Mouse (Mus musculus) liver, postnatal 0 days (tissue): ENCODE measurements at regions not wholly inside any gene's neighbourhood (a gene's known extent, or its start where the extent isn't known, plus 50 kb on each side); places are given as distances from the start of the nearest gene placed in this dataset.
A peak's percentile ranks its signal among the peaks of the same experiment; 100 is the strongest.

Experiments used
- ATAC-seq: fragments of 200-750 bp; cut with Nextera tagmentation; 2 replicates; pipeline ENCODE4 v1.8.0; 2017; ENCODE audit warnings: mild to moderate bottlenecking, moderate library complexity
- DNase-seq: peaks from one replicate; pipeline ENCODE4 v3.0.0-alpha.2; 2016
- H3K27ac ChIP-seq: fragments of 300-500 bp; sonication (generic); 2 replicates; pipeline ENCODE4 v1.5.1; 2014; ENCODE audit warnings: antibody characterized with exemption, moderate library complexity, mild to moderate bottlenecking, low read depth
- H3K27me3 ChIP-seq: fragments of 300-500 bp; sonication (generic); 2 replicates; pipeline ENCODE4 v1.6.1; 2014; ENCODE audit warnings: low read length, control low read depth, mixed read lengths; ENCODE audit not compliant: insufficient read depth
- H3K36me3 ChIP-seq: fragments of 300-500 bp; sonication (generic); replicated peaks from 2 replicates; pipeline ENCODE4 v1.6.1; 2014; ENCODE audit warnings: mild to moderate bottlenecking, control low read depth, low read length, moderate library complexity, mixed read lengths; ENCODE audit not compliant: insufficient read depth
- H3K4me1 ChIP-seq: fragments of 300-500 bp; sonication (generic); 2 replicates; pipeline ENCODE4 v1.6.1; 2014; ENCODE audit warnings: antibody characterized with exemption, mild to moderate bottlenecking, control low read depth; ENCODE audit not compliant: insufficient read depth
- H3K4me2 ChIP-seq: fragments of 300-500 bp; sonication (generic); 2 replicates; pipeline ENCODE4 v1.6.1; 2014; ENCODE audit warnings: low read depth, mild to moderate bottlenecking, low read length, moderate library complexity, mixed read lengths
- H3K4me3 ChIP-seq: fragments of 300-500 bp; sonication (generic); 2 replicates; pipeline ENCODE4 v1.5.1; 2014; ENCODE audit warnings: low read depth, low read length
- H3K9ac ChIP-seq: fragments of 300-500 bp; sonication (generic); replicated peaks from 2 replicates; pipeline ENCODE4 v1.6.1; 2014; ENCODE audit warnings: mild to moderate bottlenecking, moderate library complexity
- H3K9me3 ChIP-seq: fragments of 300-500 bp; sonication (generic); 2 replicates; pipeline ENCODE4 v1.6.1; 2016; ENCODE audit warnings: mild to moderate bottlenecking, control low read depth, low read length, mixed read lengths
- CTCF ChIP-seq: sonication (generic); IDR thresholded peaks from 2 replicates; pipeline ENCODE4 v1.5.1; 2016; ENCODE audit warnings: antibody characterized with exemption, low read depth
- EP300 ChIP-seq: IDR thresholded peaks from 2 replicates; pipeline ENCODE4 v1.6.1; 2016; ENCODE audit warnings: antibody characterized with exemption, low read depth, mild to moderate bottlenecking
- WGBS: fragments of 180-500 bp; shearing (Covaris S2); extraction: QIAGEN DNeasy Blood & Tissue Kit; methylation state at CpG from one replicate; pipeline ENCODE4 v1.1.7; 2014; ENCODE audit not compliant: insufficient replicate concordance; 5-methylcytosine and 5-hydroxymethylcytosine counted together

- Histone ChIP-seq H3K9me3 (no peaks in the 10 kb centered on the region), H3K27ac (no peak overlapping the region), H3K4me2 (no peak overlapping the region), H3K4me3 (no peak overlapping the region), H3K36me3 (no peaks in the 10 kb centered on the region), H3K27me3 (no peaks in the 10 kb centered on the region), H3K9ac (no peak overlapping the region), H3K4me1 (no peaks in the 10 kb centered on the region)
- ATAC-seq, result no peak
- DNase-seq, result no peak
- WGBS, result 75% methylated on average over 2 of the region's 2 CpGs
- TF ChIP-seq EP300, result no peak
- no peak for TF ChIP-seq CTCF
These were observed 316.4 kb downstream of the Efnb2 start for GRCm38 (mm10) chr8:8344661-8345060.

- no peak overlapping the region for H3K27ac ChIP-seq
- H3K27me3 ChIP-seq, result no peaks in the 10 kb centered on the region
- no peak overlapping the region for H3K4me3 ChIP-seq
- ATAC-seq (no peak), DNase-seq (no peak)
- TF ChIP-seq EP300 (no peak), CTCF (no peak)
- H3K4me1 ChIP-seq, result no peaks in the 10 kb centered on the region
- H3K36me3 ChIP-seq, result no peaks in the 10 kb centered on the region
- no peak overlapping the region for H3K4me2 ChIP-seq
- no peak overlapping the region for H3K9ac ChIP-seq
- 55% methylated on average over 19 of the region's 19 CpGs for WGBS
- no peaks in the 10 kb centered on the region for H3K9me3 ChIP-seq
These were observed 325.6 kb downstream of the Efnb2 start for GRCm38 (mm10) chr8:8335256-8335972.

- ATAC-seq, result no peak
- Histone ChIP-seq H3K4me3 (0 out of 2 replicates have a peak overlapping the region, but pooled peaks have one; percentile 5), H3K27ac (no peak overlapping the region), H3K4me2 (peak overlapping the region; percentile 20), H3K27me3 (no peaks in the 10 kb centered on the region), H3K36me3 (no peaks in the 10 kb centered on the region), H3K9me3 (no peaks in the 10 kb centered on the region), H3K4me1 (no peaks in the 10 kb centered on the region), H3K9ac (no peak overlapping the region)
- no peak for TF ChIP-seq CTCF
- TF ChIP-seq EP300, result no peak
- no peak for DNase-seq
- WGBS, result 42% methylated on average over 7 of the region's 7 CpGs
These were observed 326.5 kb downstream of the Efnb2 start for GRCm38 (mm10) chr8:8334515-8334914.

- Histone ChIP-seq H3K27me3 (no peaks in the 10 kb centered on the region), H3K27ac (no peak overlapping the region), H3K4me3 (no peak overlapping the region), H3K4me1 (no peaks in the 10 kb centered on the region), H3K9me3 (no peaks in the 10 kb centered on the region), H3K9ac (no peak overlapping the region), H3K36me3 (no peaks in the 10 kb centered on the region), H3K4me2 (no peak overlapping the region)
- ATAC-seq (no peak), DNase-seq (no peak)
- no peak for TF ChIP-seq EP300
- no peak for TF ChIP-seq CTCF
- WGBS, result 56% methylated on average over 7 of the region's 7 CpGs
These were observed 329.8 kb downstream of the Efnb2 start for GRCm38 (mm10) chr8:8331249-8331648.

GRCm38 (mm10) chr8:8328010-8328666, 332.9 kb downstream of the Efnb2 start:
- 42% methylated on average over 7 of the region's 7 CpGs for WGBS
- Histone ChIP-seq H3K27me3 (no peaks in the 10 kb centered on the region), H3K9me3 (no peaks in the 10 kb centered on the region), H3K27ac (no peak overlapping the region), H3K9ac (no peak overlapping the region), H3K4me3 (no peak overlapping the region), H3K36me3 (no peaks in the 10 kb centered on the region), H3K4me1 (no peaks in the 10 kb centered on the region), H3K4me2 (no peak overlapping the region)
- TF ChIP-seq CTCF, result no peak
- no peak for TF ChIP-seq EP300
- DNase-seq (no peak), ATAC-seq (no peak)

GRCm38 (mm10) chr8:8326066-8326834, 334.8 kb downstream of the Efnb2 start:
- TF ChIP-seq CTCF, result no peak
- no peak for TF ChIP-seq EP300
- H3K4me3 ChIP-seq, result no peak overlapping the region
- H3K9me3 ChIP-seq, result no peaks in the 10 kb centered on the region
- H3K27me3 ChIP-seq, result no peaks in the 10 kb centered on the region
- ATAC-seq (no peak), DNase-seq (no peak)
- no peak overlapping the region for H3K4me2 ChIP-seq
- WGBS, result 52% methylated on average over 16 of the region's 16 CpGs
- H3K27ac ChIP-seq, result no peak overlapping the region
- H3K36me3 ChIP-seq, result no peaks in the 10 kb centered on the region
- no peaks in the 10 kb centered on the region for H3K4me1 ChIP-seq
- H3K9ac ChIP-seq, result no peak overlapping the region
